Mouse (Mus musculus) heart, postnatal 36 days (tissue): ENCODE results near the gene Cemip. TPM values are rescaled to one million over a fixed set of nuclear protein-coding genes. Genes with fewer than 3 reads are reported as not detected.

Experiments
- DNase-seq, 2 experiments: peaks; one replicate each; pipeline ENCODE4 v3.0.0; 2021 to 2022
- intact Hi-C: fragments of 180-260 bp; cut with DNase I; formaldehyde crosslinking; loops from one replicate; pipeline ENCODE4 v1.15.1; 2025
- total RNA-seq, 2 experiments: library from RNA; stranded (reverse); gene quantifications; 2 replicates each; pipeline ENCODE4 v1.2.3; 2021

The Cemip gene
- total RNA-seq, 2 experiments from 2014 or later = 0.14 TPM; not detected in 1

GRCm38 (mm10) chr7:84038642-84039041 lies 47.7 kb downstream of the Cemip start:
- DNase-seq = no peak
- intact Hi-C loops = no loop called here

GRCm38 (mm10) chr7:84032831-84033230 lies 53.5 kb downstream of the Cemip start:
- DNase-seq = no peak
- intact Hi-C loops = no loop called here

DNA sequence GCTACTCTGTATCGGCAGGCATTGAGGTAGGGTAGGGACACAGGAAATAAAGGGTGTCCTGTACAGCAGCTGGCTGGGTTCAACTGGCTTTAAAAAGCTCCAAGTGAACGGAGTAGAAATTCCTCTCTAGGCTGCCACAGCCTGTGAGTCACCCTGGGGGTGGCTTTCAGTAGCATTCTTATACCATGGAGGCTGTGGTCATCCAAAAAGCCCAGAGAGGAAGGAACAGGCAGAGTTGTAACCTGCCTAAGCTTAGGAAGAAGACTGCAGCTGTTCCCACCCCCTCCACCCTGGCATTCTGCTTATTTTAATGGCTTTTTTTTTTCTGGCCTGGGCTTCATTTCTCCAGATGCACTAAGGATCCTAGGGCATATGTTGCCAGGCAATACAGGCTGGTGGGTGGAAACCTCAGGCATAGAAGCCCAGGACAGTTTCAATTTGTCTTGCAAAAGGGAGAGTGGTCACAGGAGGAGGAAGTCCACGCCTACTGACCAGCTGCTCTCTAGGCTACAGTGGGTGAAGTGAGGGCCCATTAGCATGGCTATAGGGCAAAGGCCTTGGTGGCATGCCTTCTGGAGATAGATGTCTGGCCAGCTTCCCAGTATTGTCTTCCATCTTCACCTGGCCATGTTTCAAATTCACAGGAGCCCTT lies 57.1 kb downstream of the Cemip start:
- intact Hi-C loops = no loop called here
- DNase-seq = no peak

GRCm38 (mm10) chr7:84028368-84028767 lies 57.9 kb downstream of the Cemip start:
- intact Hi-C loops = no loop called here

DNA sequence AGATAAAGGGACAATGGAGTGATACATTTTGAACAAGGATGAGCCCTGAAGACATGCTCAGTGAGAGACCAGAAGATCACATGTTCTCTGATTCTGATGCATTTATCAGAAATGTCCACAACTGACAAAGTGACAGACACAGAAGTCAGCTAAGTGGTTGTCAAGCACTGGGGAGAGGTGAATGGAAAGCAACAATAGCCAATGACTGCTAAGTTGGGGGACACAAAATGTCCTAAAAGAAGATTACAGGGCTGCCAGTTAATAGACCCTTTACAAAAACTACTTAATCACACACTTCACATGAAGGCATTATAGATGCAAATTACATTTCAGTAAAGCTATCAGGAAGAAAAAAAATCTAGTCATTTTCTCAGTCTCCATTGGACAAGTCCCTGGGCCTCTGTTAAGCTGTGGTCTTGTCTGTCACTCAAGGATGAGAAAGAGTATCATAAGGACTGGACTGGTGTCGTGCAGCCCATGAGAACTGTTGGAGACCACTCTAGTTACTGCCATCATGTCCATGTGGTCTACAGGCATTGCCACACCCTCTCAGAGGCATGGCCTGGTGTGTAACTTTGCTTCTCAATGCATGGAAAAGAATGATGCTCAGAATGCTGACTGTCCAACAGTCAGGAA lies 59.2 kb downstream of the Cemip start:
- DNase-seq = no peak
- intact Hi-C loops = no loop called here

More at GRCm38 (mm10) chr7:84028368-84028767, 57.9 kb downstream of the Cemip start:
- DNase-seq = no peak

DNA sequence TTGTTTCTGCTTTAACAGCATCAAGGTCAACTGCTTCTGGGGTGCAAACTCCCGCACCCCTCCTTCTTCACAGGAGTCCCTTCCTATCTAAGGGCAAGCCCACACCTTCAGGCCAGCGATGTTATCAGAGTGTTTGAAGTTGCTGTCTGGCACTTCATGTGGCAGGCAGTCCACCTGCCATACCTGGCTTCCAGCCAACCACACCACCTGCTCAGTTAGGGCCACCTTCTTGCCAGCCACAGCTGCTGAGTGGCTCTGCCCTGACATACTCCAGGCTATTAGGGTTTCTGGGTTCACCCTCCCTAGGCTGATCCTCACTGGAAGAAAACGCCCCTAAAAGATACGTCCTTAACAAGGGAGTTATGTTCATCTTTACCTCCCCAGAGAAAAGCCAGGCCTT lies 60.2 kb downstream of the Cemip start:
- no peak for DNase-seq
- intact Hi-C loops = no loop called here

- DNase-seq = no peak
Observed at GRCm38 (mm10) chr7:84023466-84023865, 62.8 kb downstream of the Cemip start.

DNA sequence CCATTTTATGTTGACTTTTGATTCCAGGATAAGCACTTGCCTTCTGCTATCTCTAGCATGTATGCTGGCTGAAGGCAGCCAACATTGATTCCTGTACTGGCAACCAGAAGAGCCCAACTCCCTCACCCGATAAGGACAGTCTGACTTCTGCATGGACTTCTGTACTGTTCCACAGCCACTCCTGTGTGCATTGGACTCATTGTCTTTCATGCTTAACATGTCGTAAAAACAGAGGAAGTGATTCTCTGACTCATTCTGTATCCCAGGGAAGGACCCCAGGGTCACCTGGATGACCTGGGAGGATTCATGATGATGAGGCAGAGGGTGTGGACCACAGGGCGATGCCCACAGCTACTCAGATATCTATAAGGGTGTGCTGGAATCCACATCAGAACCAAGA lies 63.8 kb downstream of the Cemip start:
- DNase-seq = no peak
- intact Hi-C loops = no loop called here

More at GRCm38 (mm10) chr7:84023466-84023865, 62.8 kb downstream of the Cemip start:
- intact Hi-C loops = no loop called here

- intact Hi-C loops = loop anchor here (5.0 kb wide), 1 partner anchor 67 kb away; no protein-coding TSS in a partner anchor
- no peak for DNase-seq
Observed at GRCm38 (mm10) chr7:84019381-84019780, 66.9 kb downstream of the Cemip start.

- peak; percentile 60 to 73 for DNase-seq
- intact Hi-C loops = loop anchor here (5.0 kb wide), 1 partner anchor 66 kb away; no protein-coding TSS in a partner anchor
Observed at GRCm38 (mm10) chr7:84018291-84019266, 67.7 kb downstream of the Cemip start.

- intact Hi-C loops = loop anchor here (5.0 kb wide), 1 partner anchor 63 kb away; no protein-coding TSS in a partner anchor
Observed at GRCm38 (mm10) chr7:84015050-84015449, 71.3 kb downstream of the Cemip start.

DNA sequence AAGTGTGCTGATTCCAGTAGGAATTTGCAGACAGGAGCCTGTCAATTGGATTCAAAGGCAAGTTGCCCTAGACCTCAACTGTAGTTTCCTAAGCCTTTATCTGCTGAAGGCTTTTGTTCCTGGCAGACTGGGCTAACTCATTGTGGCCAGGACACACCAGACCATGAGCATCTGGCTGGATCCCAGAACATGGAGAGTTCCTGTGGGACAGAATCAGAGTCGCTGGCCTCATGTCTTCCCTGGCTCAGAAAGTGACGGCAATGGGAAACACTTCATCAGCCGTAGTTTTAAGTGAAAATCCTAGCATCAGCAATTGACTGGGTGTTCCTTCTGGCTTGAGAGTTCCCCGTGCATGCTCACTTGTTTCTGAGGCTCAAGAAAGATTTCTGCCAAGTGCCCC lies 72.6 kb downstream of the Cemip start:
- peak; percentile 30 to 36 for DNase-seq
- intact Hi-C loops = no loop called here

More at GRCm38 (mm10) chr7:84015050-84015449, 71.3 kb downstream of the Cemip start:
- DNase-seq = no peak

GRCm38 (mm10) chr7:84004357-84004756 lies 81.9 kb downstream of the Cemip start:
- DNase-seq = no peak
- intact Hi-C loops = no loop called here

- intact Hi-C loops = no loop called here
- no peak for DNase-seq
Observed at GRCm38 (mm10) chr7:84001516-84001915, 84.8 kb downstream of the Cemip start.

DNA sequence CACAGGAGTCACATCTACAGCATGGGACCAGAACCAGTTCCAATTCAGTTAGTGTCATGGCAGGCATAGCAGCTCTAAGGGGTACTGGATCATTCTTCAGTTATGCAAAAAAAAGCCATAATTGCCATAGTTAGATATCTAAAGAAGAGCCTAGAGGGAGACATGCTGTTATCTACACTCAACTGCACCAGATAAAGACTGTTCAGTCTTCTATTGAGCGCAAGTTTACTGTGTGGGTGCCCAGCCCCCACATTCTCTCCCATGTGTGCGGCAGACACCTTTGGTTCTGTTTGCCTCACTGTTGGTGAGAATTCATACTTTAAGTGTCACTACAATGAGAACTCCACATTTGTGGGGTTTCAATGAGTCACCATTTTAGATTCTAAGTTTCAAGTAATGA lies 85.6 kb downstream of the Cemip start:
- intact Hi-C loops = no loop called here
- DNase-seq = no peak

DNA sequence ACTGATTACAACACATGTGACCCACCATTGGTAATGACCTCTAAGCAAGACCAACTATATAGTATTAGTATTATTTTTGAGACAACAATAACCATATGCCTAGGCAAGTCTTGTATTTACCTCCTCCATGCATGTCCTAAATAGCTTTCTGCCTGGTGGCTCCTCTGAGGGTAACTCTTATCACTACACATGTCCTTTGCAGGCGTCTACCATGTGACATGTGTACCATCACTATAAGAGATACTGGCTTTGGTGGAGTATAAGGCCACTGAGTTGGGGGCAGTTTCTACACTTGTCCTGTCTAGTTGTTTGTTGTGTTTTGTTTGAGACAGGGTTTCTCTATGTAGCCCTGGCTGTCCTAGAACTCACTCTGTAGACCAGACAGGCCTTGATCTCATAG lies 86.7 kb downstream of the Cemip start:
- DNase-seq = no peak
- intact Hi-C loops = no loop called here

DNA sequence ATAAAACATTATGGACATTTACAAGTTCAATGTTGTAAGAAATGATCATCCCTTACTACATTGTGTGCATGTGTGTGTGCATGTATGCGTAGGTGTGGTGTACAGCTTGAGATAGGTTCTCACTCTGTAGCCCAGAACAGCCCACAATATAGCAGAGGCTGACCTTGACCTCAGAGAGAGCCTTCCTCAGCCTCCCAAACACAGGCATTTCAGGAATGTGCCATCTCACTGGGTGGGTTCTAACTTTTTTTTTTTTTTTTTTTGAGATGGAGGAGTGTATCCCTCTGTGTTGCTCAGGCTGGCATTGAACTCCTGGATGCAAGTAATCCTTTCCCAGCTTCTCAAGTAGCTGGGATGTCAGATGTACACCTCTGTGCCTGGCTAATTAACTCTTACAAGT lies 92.0 kb downstream of the Cemip start:
- intact Hi-C loops = no loop called here
- DNase-seq = no peak

DNA sequence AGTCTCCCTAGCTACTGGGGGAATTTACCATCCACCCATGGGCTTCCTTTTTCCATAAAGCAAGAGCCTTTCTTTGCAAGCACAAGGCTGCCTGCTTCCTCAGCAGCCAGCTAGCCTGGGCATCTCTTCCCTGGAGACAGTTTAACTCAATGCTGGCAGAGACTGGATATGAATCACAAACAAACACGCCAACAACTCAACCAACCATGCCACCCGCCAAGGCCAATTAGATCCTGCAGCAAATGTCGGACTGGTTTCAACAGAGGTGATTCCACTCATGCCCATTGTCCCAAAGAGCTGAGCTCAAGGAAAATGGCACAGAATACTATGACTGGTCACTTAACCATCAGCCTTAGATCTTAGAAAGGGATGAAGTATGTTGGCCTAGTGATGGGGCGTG lies 97.0 kb downstream of the Cemip start:
- intact Hi-C loops = no loop called here
- no peak for DNase-seq

DNA sequence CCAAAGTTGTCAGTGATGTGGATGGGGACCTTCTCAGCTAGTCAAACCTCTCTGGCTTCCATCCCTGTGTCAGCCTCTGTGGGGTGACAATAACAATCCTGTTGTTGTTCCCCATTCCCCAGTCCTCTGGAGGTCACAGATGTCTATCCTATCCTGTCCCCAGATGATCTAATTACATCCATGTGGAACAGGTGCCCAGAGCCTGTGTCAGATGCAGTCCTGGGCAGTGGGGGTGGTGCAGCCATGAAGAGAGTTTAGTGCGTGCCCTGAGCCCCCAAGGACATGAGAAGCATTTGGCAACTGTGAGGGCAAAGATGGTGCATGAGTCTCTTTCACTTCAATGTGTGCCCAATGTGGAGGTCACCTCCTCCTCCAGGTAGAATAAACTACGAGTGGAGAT lies 100.6 kb downstream of the Cemip start:
- DNase-seq = no peak
- intact Hi-C loops = no loop called here

DNA sequence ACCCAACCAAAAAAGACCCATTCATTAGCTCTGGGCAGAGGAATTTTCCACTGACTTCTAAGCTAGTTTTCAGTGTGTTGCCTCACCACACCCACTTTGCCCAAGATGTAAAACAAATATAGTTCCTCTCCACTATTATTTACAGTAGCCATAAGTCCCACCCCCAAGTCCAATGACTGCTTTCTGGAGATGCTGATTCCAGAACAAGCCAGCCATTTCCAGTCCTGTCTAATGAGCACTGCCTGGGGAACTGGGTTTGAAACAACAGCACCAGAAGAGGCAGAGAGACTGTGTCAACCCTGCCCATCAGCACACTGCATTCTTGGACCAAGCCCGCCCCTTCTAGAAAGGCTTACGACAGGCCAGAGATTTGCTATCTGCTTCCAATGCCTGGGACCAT lies 103.7 kb downstream of the Cemip start:
- intact Hi-C loops = no loop called here
- DNase-seq = no peak

DNA sequence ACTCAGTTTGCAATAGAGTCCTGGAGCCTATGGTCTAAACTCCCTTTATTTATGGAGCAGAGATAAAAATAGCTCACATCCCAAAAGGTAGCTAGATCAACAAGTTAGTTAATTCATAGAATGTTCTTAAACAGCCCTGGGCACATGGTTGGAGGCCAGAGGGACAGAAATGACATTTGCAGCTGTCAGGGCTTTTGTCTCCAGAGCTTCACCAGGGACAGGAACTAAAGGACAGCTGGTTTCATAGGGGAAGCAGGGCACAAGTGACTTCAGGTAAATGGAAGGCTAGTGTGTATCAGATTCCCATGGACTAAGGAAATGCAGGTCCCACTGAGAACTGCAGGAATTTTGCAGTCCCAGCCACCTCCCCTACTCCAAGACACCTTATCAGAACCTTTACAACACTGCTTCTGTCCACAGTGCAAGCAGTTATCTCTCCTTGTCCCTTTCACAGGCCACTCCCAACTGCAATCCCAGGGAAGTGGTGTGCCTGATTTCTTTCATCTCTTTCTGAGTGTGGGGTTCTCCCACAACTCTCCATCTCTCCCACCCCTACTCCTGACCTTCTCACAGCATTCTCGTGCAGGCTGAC lies 107.3 kb downstream of the Cemip start:
- intact Hi-C loops = no loop called here
- no peak for DNase-seq
